Mouse (Mus musculus) midbrain, embryonic 12.5 days (tissue): Measurements from ENCODE around the gene Vmn1r60. TPM values are rescaled to one million over a fixed set of nuclear protein-coding genes. Genes with fewer than 3 reads are reported as not detected.
"Not testable (repeated sequence)": the region's sequence is repeated elsewhere in the genome, so short reads cannot be mapped to it uniquely, and the experiment has no call there.

ENCODE experiments used
- ATAC-seq: fragments of 200-750 bp; cut with Nextera tagmentation; 2 replicates; pipeline ENCODE4 v1.8.0; 2017; ENCODE audit warnings: low read depth, moderate TSS enrichment, moderate library complexity; ENCODE audit not compliant: low FRiP score
- H3K27ac ChIP-seq: fragments of 300-500 bp; sonication (generic); replicated peaks from 2 replicates; pipeline ENCODE4 v1.5.1; 2016; ENCODE audit warnings: mild to moderate bottlenecking
- H3K27me3 ChIP-seq: fragments of 300-500 bp; sonication (generic); 2 replicates; pipeline ENCODE4 v1.6.1; 2016; ENCODE audit warnings: mild to moderate bottlenecking
- H3K36me3 ChIP-seq: fragments of 300-500 bp; sonication (generic); 2 replicates; pipeline ENCODE4 v1.6.1; 2016
- H3K4me1 ChIP-seq: fragments of 300-500 bp; sonication (generic); 2 replicates; pipeline ENCODE4 v1.6.1; 2016
- H3K4me2 ChIP-seq: fragments of 300-500 bp; sonication (generic); replicated peaks from 2 replicates; pipeline ENCODE4 v1.6.1; 2016; ENCODE audit warnings: mild to moderate bottlenecking, moderate library complexity
- H3K4me3 ChIP-seq: fragments of 300-500 bp; sonication (generic); 2 replicates; pipeline ENCODE4 v1.5.1; 2016; ENCODE audit warnings: mild to moderate bottlenecking
- H3K9ac ChIP-seq: fragments of 300-500 bp; sonication (generic); replicated peaks from 2 replicates; pipeline ENCODE4 v1.6.1; 2016; ENCODE audit warnings: mild to moderate bottlenecking, moderate library complexity
- H3K9me3 ChIP-seq: fragments of 300-500 bp; sonication (generic); 2 replicates; pipeline ENCODE4 v1.6.1; 2016; ENCODE audit warnings: mild to moderate bottlenecking
- WGBS: fragments of 180-500 bp; shearing (Covaris S2); methylation state at CpG from one replicate; pipeline ENCODE4 v1.1.7; 2016; 5-methylcytosine and 5-hydroxymethylcytosine counted together
- polyA plus RNA-seq: library from polyadenylated mRNA; unstranded; fragments of >200 nt; fragmentation: Nextera tagmentation; extraction: Ambion mirVana; gene quantifications from 2 replicates; pipeline ENCODE4 v1.2.1, GENCODE M21; 2016

Vmn1r60 gene
- not detected in 2 replicates for polyA plus RNA-seq

DNA sequence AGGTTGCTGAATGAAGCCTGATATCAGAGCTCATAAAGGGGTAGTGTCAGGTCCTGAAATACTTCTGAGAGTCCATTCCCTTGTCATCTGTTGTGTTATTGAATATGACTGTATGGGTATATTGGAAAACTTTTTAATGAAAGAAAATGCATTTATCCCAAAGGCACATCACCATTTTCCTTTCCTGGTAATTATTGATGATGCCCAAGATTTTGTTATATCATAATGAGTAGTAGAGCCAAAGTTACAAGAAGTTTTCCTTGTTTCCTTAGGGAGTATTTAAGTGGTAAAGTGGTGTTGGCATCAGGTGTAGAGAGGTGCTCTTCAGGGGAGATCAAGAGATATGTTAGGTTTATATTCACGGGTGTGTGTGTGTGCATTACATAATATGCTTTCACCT, at the start of gene Vmn1r60:
Vmn1r60 (minus strand) TSS at position 101 of the 400 bp plus-strand sequence.
- H3K27ac ChIP-seq, ATAC-seq, H3K9ac ChIP-seq, H3K4me1 ChIP-seq, H3K4me3 ChIP-seq, H3K9me3 ChIP-seq, H3K36me3 ChIP-seq, H3K27me3 ChIP-seq, H3K4me2 ChIP-seq: not testable (repeated sequence)
- WGBS, result 81% methylated on average over 1 of the region's 1 CpGs

DNA sequence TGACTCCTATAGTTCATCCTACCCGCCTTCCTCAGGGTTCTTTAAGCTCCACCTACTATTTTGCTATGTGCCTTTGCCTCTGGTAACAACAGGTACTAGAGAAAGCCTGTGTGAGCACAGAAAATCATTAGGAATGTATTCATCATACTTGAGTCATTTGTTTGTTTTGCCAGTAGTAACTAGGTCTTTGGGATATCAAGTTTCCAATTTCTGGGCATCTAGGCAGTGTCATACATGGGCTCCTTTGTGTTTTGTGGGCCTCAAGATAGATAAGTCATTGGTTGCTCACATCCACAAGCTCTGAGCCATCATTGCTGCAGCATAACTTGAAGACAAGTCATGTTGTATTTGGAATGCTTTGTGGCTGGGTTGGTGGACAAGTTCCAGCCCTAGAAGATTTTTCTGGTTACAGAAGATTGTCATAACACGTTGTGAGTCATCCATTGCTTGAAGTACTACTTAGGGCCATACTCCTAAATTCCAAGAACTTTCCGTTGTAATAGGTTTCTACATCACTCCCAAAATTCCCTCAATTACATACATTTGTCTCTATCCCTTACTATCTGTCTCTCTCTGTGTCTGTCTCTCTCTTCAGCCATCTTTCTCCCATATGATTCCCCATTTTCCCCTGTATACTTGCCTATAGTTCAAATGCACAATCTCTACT, 6.2 kb downstream of the Vmn1r60 start:
- H3K4me1 ChIP-seq, H3K36me3 ChIP-seq, H3K4me2 ChIP-seq, H3K27ac ChIP-seq, H3K9ac ChIP-seq, H3K4me3 ChIP-seq, H3K27me3 ChIP-seq, ATAC-seq: not testable (repeated sequence)
- peaks cover 15% of the 10 kb centered on the region for H3K9me3 ChIP-seq
- 50% methylated on average over 3 of the region's 3 CpGs for WGBS

DNA sequence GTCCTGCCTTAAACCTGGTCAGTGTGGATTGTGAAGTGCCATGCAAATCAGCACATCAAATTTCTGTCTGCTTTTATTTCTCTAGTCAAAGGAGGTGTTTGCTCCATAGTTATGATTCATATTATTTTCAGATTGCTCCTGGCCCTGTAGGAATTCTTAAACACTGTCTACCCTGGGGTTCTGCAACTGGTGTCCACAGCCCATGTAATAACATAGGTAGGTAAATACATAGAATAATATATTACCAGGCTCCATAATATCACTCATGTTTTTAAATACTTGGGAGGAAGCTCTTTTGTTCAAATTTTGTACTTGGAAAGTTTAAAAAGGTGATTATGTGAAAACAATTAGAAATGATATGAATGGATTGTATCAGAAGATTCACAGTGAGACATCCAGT, 53.3 kb downstream of the Vmn1r60 start, which contains the start of gene Vmn2r28:
Vmn2r28 (minus strand) TSS at position 101 of the 400 bp plus-strand sequence.
- not testable (repeated sequence) for H3K9ac ChIP-seq, H3K9me3 ChIP-seq, H3K4me2 ChIP-seq, H3K4me1 ChIP-seq, H3K27ac ChIP-seq, H3K4me3 ChIP-seq, H3K27me3 ChIP-seq, H3K36me3 ChIP-seq, ATAC-seq

Other genes starting within 250 kb of the Vmn1r60 start
- not detected in 2 replicates for gene Gm5065, start 196.8 kb downstream of the Vmn1r60 start, polyA plus RNA-seq
- gene Nlrp2, start 196.3 kb downstream of the Vmn1r60 start, polyA plus RNA-seq, result not detected in 2 replicates
- gene Vmn1r58, start 133.9 kb downstream of the Vmn1r60 start, polyA plus RNA-seq, result not detected in 2 replicates
- not detected in 2 replicates for gene Vmn1r59, start 90.5 kb downstream of the Vmn1r60 start, polyA plus RNA-seq
- gene Vmn2r28, start 53.4 kb downstream of the Vmn1r60 start, polyA plus RNA-seq, result not detected in 2 replicates
- gene Vmn1r61, start 66.0 kb upstream of the Vmn1r60 start, polyA plus RNA-seq, result not detected in 2 replicates
- not detected in 2 replicates for gene Vmn1r62, start 126.3 kb upstream of the Vmn1r60 start, polyA plus RNA-seq